Comparison of ENCODE assay signal across 1 mouse cellular context in the genomic region with DNA sequence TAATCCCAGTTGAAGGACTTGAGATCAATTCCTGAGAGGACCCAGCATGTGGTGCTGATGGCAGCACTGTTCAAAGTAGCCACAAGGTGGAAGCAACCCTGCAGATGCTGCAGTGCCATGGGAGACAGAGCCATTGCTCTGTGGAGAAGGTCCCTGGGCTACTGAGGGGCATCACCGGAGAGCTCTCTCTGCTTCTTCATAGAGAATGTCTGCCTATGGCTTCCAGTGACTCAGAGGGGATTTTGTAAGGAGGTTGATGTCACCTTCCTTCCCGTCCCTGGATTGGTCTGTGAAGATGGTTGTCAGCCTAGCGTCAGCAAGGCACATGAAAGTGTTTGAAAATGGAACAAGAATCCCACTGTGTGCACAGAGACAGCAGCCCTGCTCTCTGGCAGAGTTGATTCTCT.
TF ChIP-seq lines count a peak whose summit lies in the region.

No protein-coding gene starts in this region.

TF ChIP-seq in CH12.LX, 34 proteins besides CTCF, POLR2A, EP300 and RAD21:
- TF ChIP-seq ZKSCAN1 (IDR thresholded peaks at IDR 0.05; ENCODE audit: borderline replicate concordance, low read depth, low read length): peak; percentile 75
- peak; percentile 57; the same call in 1 of the 2 replicates for TF ChIP-seq TBP (conservative IDR thresholded peaks at IDR 0.05; ENCODE audit: low read depth, low read length)
- TF ChIP-seq SMC3 (IDR thresholded peaks at IDR 0.05; ENCODE audit: low read depth, low read length): peak; percentile 16; the same call in 1 of the 2 replicates
TF ChIP-seq in CH12.LX: peak in this region for 3; not testable (repeated sequence) for 31.
